Mouse (Mus musculus) MEL (cell line): ENCODE data around the gene Stt3b. TPM values are rescaled to one million over a fixed set of nuclear protein-coding genes. Genes with fewer than 3 reads are reported as not detected.

Experiments used
- DNase-seq: peaks from one replicate; pipeline ENCODE4 v3.0.0; 2011; ENCODE audit warnings: low read depth, low spot score
- H3K27ac ChIP-seq: 2 replicates; pipeline ENCODE4 v1.5.1; 2012; ENCODE audit warnings: low read depth, mild to moderate bottlenecking, control low read depth, low read length, moderate library complexity; ENCODE audit not compliant: control insufficient read depth
- H3K27me3 ChIP-seq, 2 experiments: fragments of 150-350 bp in 1 of 2; sonication (generic) in 1 of 2; 2 replicates each; pipeline ENCODE4 v1.6.1; 2012; ENCODE audit warnings: low read length in 2 of 2, mild to moderate bottlenecking in 2 of 2, improper control_type of control experiment in 1 of 2, moderate library complexity in 1 of 2; ENCODE audit not compliant: insufficient read depth in 2 of 2, control insufficient read depth in 1 of 2
- H3K36me3 ChIP-seq, 2 experiments: 2 replicates each; pipeline ENCODE4 v1.6.1; 2012 to 2014; ENCODE audit warnings: low read length in 2 of 2, improper control_type of control experiment in 1 of 2, inconsistent platforms in 1 of 2, mild to moderate bottlenecking in 1 of 2; ENCODE audit not compliant: insufficient read depth in 2 of 2, control insufficient read depth in 1 of 2
- H3K4me1 ChIP-seq, 2 experiments: fragments of 150-350 bp in 1 of 2; sonication (generic) in 1 of 2; 2 replicates each; pipeline ENCODE4 v1.6.1; 2012; ENCODE audit warnings: low read length in 2 of 2, improper control_type of control experiment in 1 of 2, mild to moderate bottlenecking in 1 of 2; ENCODE audit not compliant: insufficient read depth in 2 of 2, control insufficient read depth in 1 of 2
- H3K4me3 ChIP-seq, 2 experiments: fragments of 150-350 bp in 1 of 2; sonication (generic) in 1 of 2; 2 replicates each; pipeline ENCODE4 v1.5.1; 2012; ENCODE audit warnings: low read depth in 2 of 2, low read length in 2 of 2, mild to moderate bottlenecking in 2 of 2, moderate library complexity in 2 of 2, control low read depth in 1 of 2, improper control_type of control experiment in 1 of 2; ENCODE audit not compliant: control insufficient read depth in 1 of 2, insufficient read depth in 1 of 2
- H3K79me2 ChIP-seq: 2 replicates; pipeline ENCODE4 v1.6.1; 2012; ENCODE audit warnings: mild to moderate bottlenecking, low read length, moderate library complexity; ENCODE audit not compliant: control insufficient read depth, poor library complexity, insufficient read depth
- H3K9ac ChIP-seq: 2 replicates; pipeline ENCODE4 v1.6.1; 2012; ENCODE audit warnings: low read depth, mild to moderate bottlenecking, control low read depth, low read length, moderate library complexity; ENCODE audit not compliant: control insufficient read depth, poor library complexity, severe bottlenecking
- H3K9me3 ChIP-seq: fragments of 150-350 bp; sonication (generic); replicated peaks from 2 replicates; pipeline ENCODE4 v1.6.1; 2012; ENCODE audit warnings: mild to moderate bottlenecking, low read length, improper control_type of control experiment, moderate library complexity; ENCODE audit not compliant: insufficient read depth
- BHLHE40 ChIP-seq: IDR thresholded peaks from 2 replicates; pipeline ENCODE4 v1.6.1; 2012; ENCODE audit warnings: low read depth, mild to moderate bottlenecking, inconsistent platforms, low read length, improper control_type of control experiment, borderline replicate concordance
- CHD1 ChIP-seq: IDR thresholded peaks from 2 replicates; pipeline ENCODE4 v1.6.1; 2012; ENCODE audit warnings: low read depth, mild to moderate bottlenecking, inconsistent platforms, low read length, improper control_type of control experiment
- E2F4 ChIP-seq: IDR thresholded peaks from 2 replicates; pipeline ENCODE4 v1.6.1; 2011; ENCODE audit warnings: low read depth, low read length, improper control_type of control experiment, borderline replicate concordance
- ELF1 ChIP-seq: IDR thresholded peaks from 2 replicates; pipeline ENCODE4 v1.6.1; 2014; ENCODE audit warnings: low read depth, mild to moderate bottlenecking, inconsistent platforms, low read length, improper control_type of control experiment, moderate library complexity
- EP300 ChIP-seq, 2 experiments: IDR thresholded peaks; 2 replicates each; pipeline ENCODE4 v1.6.1; 2011; ENCODE audit warnings: improper control_type of control experiment in 2 of 2, low read length in 2 of 2, low read depth in 1 of 2, mild to moderate bottlenecking in 1 of 2
- GATA1 ChIP-seq: IDR thresholded peaks from 2 replicates; pipeline ENCODE4 v1.6.1; 2011; ENCODE audit warnings: low read depth, low read length, improper control_type of control experiment
- MAFK ChIP-seq: IDR thresholded peaks from 2 replicates; pipeline ENCODE4 v1.6.1; 2011; ENCODE audit warnings: low read depth, mild to moderate bottlenecking, low read length, improper control_type of control experiment, borderline replicate concordance
- MAZ ChIP-seq: IDR thresholded peaks from 2 replicates; pipeline ENCODE4 v1.6.1; 2012; ENCODE audit warnings: low read depth, mild to moderate bottlenecking, inconsistent platforms, low read length, improper control_type of control experiment
- MXI1 ChIP-seq: IDR thresholded peaks from 2 replicates; pipeline ENCODE4 v1.6.1; 2011; ENCODE audit warnings: mild to moderate bottlenecking, low read depth, low read length, improper control_type of control experiment
- MYC ChIP-seq: IDR thresholded peaks from 2 replicates; pipeline ENCODE4 v1.6.1; 2011; ENCODE audit warnings: low read depth, mild to moderate bottlenecking, low read length, improper control_type of control experiment, moderate library complexity
- POLR2A ChIP-seq, 2 experiments: IDR thresholded peaks; 2 replicates each; pipeline ENCODE4 v1.6.1; 2011 to 2012; ENCODE audit warnings: low read length in 2 of 2, mild to moderate bottlenecking in 2 of 2, control low read depth in 1 of 2, improper control_type of control experiment in 1 of 2, low read depth in 1 of 2, moderate library complexity in 1 of 2; ENCODE audit not compliant: control insufficient read depth in 1 of 2, insufficient read depth in 1 of 2, poor library complexity in 1 of 2
- POLR2AphosphoS2 ChIP-seq: IDR thresholded peaks from 2 replicates; pipeline ENCODE4 v1.6.1; 2011; ENCODE audit warnings: low read length, improper control_type of control experiment
- RCOR1 ChIP-seq: IDR thresholded peaks from 2 replicates; pipeline ENCODE4 v1.6.1; 2012; ENCODE audit warnings: low read depth, mild to moderate bottlenecking, inconsistent platforms, low read length, improper control_type of control experiment
- SIN3A ChIP-seq: IDR thresholded peaks from 2 replicates; pipeline ENCODE4 v1.6.1; 2012; ENCODE audit warnings: low read length, improper control_type of control experiment, inconsistent platforms
- TCF12 ChIP-seq: IDR thresholded peaks from 2 replicates; pipeline ENCODE4 v1.6.1; 2014; ENCODE audit warnings: low read depth, mild to moderate bottlenecking, inconsistent platforms, low read length, improper control_type of control experiment, moderate library complexity
- UBTF ChIP-seq: IDR thresholded peaks from 2 replicates; pipeline ENCODE4 v1.6.1; 2012; ENCODE audit warnings: low read depth, mild to moderate bottlenecking, inconsistent platforms, low read length, improper control_type of control experiment, moderate library complexity, borderline replicate concordance; ENCODE audit not compliant: insufficient read depth
- ZC3H11A ChIP-seq: IDR thresholded peaks from 2 replicates; pipeline ENCODE4 v1.6.1; 2012; ENCODE audit warnings: low read depth, mild to moderate bottlenecking, inconsistent platforms, low read length, improper control_type of control experiment
- ZKSCAN1 ChIP-seq: IDR thresholded peaks from 2 replicates; pipeline ENCODE4 v1.6.1; 2012; ENCODE audit warnings: low read depth, mild to moderate bottlenecking, inconsistent platforms, low read length, improper control_type of control experiment, moderate library complexity
- polyA plus RNA-seq, 2 experiments: library from polyadenylated mRNA; stranded (reverse) in 1 of 2; unstranded in 1 of 2; fragments of >175 nt in 1 of 2; fragments of >200 nt in 1 of 2; gene quantifications; 2 replicates each; pipeline versions ENCODE4 v1.2.1 to v1.2.4; 2012; ENCODE audit warnings: low replicate concordance in 2 of 2, low read depth in 1 of 2; ENCODE audit not compliant: insufficient read length in 2 of 2, insufficient read depth in 1 of 2, missing spikeins in 1 of 2
- total RNA-seq: library from RNA; depleted of rRNA; stranded (reverse); fragments of 300-350 nt; gene quantifications from 2 replicates; pipeline ENCODE4 v1.2.3, GENCODE M21; 2012

Stt3b gene
- total and polyA plus RNA-seq, 3 experiments = 81.9 to 263 (median 97.6) TPM

DNA sequence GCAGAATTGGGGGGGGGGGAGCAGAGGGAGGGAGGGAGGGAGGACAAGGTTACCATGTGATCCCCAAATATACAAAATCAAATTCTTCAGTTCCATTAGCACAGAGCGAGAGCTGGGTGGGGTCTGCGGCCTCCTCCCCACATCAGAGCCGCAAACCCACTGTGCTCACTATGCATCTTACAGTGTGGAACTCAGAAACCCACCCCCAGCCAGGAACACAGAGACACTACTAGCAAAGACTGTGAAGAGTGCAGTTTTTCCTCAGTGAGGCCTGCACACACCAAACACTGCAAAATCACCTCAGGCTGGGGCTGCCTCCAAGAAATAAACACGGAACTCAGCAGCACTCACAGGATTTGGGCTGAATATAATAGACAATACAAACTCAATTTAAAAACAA is 50.4 kb downstream of the Stt3b start:
- H3K4me1 ChIP-seq = no peaks in the 10 kb centered on the region; a peak in 2 of 4 replicates
- H3K36me3 ChIP-seq = peaks cover 3 to 16% of the 10 kb centered on the region in 2 experiments; a peak in 3 of 4 replicates

DNA sequence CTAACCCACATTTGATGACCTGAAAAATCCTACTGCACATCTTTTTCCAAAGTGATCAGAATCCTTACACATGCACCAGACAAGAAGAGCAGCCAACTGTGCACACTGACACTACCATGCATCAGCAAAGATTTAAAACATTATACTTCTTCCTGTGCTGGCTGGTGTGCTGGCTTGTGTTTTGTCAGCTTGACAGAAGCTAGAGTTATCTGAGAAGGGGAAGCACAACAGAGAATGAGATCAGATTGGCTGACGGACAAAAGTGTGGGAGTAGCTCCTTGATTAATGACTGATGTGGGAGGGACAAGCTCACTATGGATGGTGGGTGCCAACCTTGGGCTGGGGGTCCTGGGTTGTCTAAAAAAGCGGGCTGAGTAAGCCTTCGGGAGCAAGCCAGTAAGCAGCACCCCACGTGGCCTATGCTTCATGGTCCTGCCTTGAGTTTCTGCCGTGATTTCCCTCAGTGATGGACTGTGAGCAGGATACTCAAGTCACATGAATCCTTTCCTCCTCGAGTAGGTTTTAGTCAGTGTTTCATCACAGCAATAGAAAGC is 52.4 kb downstream of the Stt3b start:
- TF ChIP-seq SIN3A (no peak), UBTF (no peak), EP300 (IDR thresholded peaks at IDR 0.05; ENCODE audit: low read depth in 1 of 2, low read length in 2 of 2) (peak in 1 of 2 experiments; percentile 18; a peak in 1 of 4 replicates), GATA1 (peak; percentile 24; the same call in 1 of the 2 replicates)
- H3K27me3 ChIP-seq = no peaks in the 10 kb centered on the region
- H3K4me3 ChIP-seq = no peak overlapping the region
- DNase-seq = peak; percentile 37
- peaks cover 3 to 24% of the 10 kb centered on the region in 2 experiments; a peak in 3 of 4 replicates for H3K36me3 ChIP-seq
- no peaks in the 10 kb centered on the region for H3K79me2 ChIP-seq
- H3K27ac ChIP-seq = no peak overlapping the region
- H3K9me3 ChIP-seq = no peaks in the 10 kb centered on the region
- no peak overlapping the region for H3K9ac ChIP-seq
- H3K4me1 ChIP-seq = no peaks in the 10 kb centered on the region; a peak in 2 of 4 replicates

More for the DNA sequence above, 50.4 kb downstream of the Stt3b start:
- no peak overlapping the region for H3K9ac ChIP-seq
- DNase-seq = no peak
- peaks cover 3% of the 10 kb centered on the region; the same call in 1 of the 2 replicates for H3K79me2 ChIP-seq
- no peak for TF ChIP-seq ZC3H11A
- TF ChIP-seq POLR2A (IDR thresholded peaks at IDR 0.05; ENCODE audit: control insufficient read depth in 1 of 2, insufficient read depth in 1 of 2, low read depth in 1 of 2, low read length in 2 of 2, poor library complexity in 1 of 2) = no peak
- TF ChIP-seq CHD1 = no peak
- no peak for TF ChIP-seq SIN3A
- TF ChIP-seq, all 39 proteins: peak for 0
- Histone ChIP-seq H3K9me3 (no peaks in the 10 kb centered on the region), H3K4me3 (no peak overlapping the region), H3K27ac (no peak overlapping the region), H3K27me3 (no peaks in the 10 kb centered on the region)

DNA sequence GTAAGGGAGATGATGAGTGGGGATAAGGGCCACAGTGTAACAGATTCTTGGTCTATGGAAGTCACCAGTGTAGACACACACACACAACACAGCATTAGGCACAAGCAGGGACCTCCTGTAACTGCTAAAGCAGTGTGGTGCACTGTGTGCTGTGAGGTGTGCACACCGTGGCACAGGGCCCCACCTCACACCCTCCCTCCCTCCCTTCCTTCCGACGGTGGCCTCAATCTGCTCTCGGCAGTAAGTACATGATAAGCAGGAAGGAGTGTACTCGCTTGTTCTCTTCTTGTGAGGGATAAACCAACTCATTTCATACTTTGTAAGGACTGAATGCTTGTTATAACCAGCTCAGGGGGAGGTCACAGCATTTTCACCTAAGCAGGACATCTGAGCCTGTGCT is 61.1 kb downstream of the Stt3b start:
- DNase-seq = no peak
- Histone ChIP-seq H3K9me3 (no peaks in the 10 kb centered on the region), H3K27ac (no peak overlapping the region), H3K79me2 (no peaks in the 10 kb centered on the region)
- TF ChIP-seq TCF12 (no peak), ZC3H11A (no peak), MXI1 (no peak), ELF1 (no peak), EP300 (IDR thresholded peaks at IDR 0.05; ENCODE audit: low read depth in 1 of 2, low read length in 2 of 2) (no peak), MAZ (no peak), ZKSCAN1 (no peak), MYC (no peak), MAFK (no peak), RCOR1 (no peak), BHLHE40 (no peak), E2F4 (no peak), POLR2AphosphoS2 (no peak)
- TF ChIP-seq, all 39 proteins: peak for 0
- Histone ChIP-seq H3K4me3 (no peak overlapping the region), H3K27me3 (no peaks in the 10 kb centered on the region), H3K4me1 (no peaks in the 10 kb centered on the region), H3K9ac (no peak overlapping the region), H3K36me3 (peaks cover 0 to 39% of the 10 kb centered on the region in 2 experiments; a peak in 2 of 4 replicates)
